Mouse (Mus musculus): ENCODE data around the gene Dnttip1. TPM values are rescaled to one million over a fixed set of nuclear protein-coding genes. Genes with fewer than 3 reads are reported as not detected.
"Not testable (repeated sequence)": the region's sequence is repeated elsewhere in the genome, so short reads cannot be mapped to it uniquely, and the experiment has no call there.

Gene Dnttip1
- polyA plus RNA-seq, 1 experiment, result 33.4 TPM

DNA sequence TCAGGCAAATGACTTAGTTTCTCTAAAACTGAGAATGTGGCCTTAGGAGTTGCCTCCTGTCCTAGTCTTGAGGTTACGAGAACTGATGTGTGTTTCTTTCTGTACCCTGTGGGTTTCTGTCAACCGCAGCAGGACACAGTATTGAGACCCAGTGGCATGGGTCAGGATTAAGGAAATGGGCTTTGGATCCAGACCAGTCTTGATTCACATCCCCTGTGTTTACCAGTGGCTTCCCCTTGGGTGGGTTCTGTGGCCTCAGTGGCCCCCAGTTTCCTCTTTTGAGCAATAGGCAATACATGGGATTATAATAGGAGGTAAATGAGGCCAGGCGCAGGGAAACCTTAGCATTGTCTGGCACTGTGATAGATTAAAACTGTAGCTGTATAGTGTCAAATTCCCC, 41.2 kb downstream of the Dnttip1 start:
- Histone ChIP-seq H3K4me3 (ENCODE audit: insufficient read depth, low read length) (no peak overlapping the region; the same call in 1 of the 2 replicates), H3K27ac (ENCODE audit: insufficient read depth, low read depth, low read length) (no peak overlapping the region), H3K4me1 (ENCODE audit: control insufficient read depth, insufficient read depth, low read length) (peaks cover 17% of the 10 kb centered on the region)
- TF ChIP-seq CTCF (IDR thresholded peaks at IDR 0.05; ENCODE audit: low read depth, low read length) (no peak), POLR2A (IDR thresholded peaks at IDR 0.05; ENCODE audit: borderline replicate concordance, low read depth, low read length) (no peak)

- Histone ChIP-seq H3K4me1 (ENCODE audit: control insufficient read depth, insufficient read depth, low read length) (peaks cover 17% of the 10 kb centered on the region), H3K27ac (ENCODE audit: insufficient read depth, low read depth, low read length) (no peak overlapping the region), H3K4me3 (ENCODE audit: insufficient read depth, low read length) (no peak overlapping the region)
- TF ChIP-seq CTCF (IDR thresholded peaks at IDR 0.05; ENCODE audit: low read depth, low read length), result no peak
- no peak for TF ChIP-seq POLR2A (IDR thresholded peaks at IDR 0.05; ENCODE audit: borderline replicate concordance, low read depth, low read length)
Observed at GRCm38 (mm10) chr2:164787779-164788178, 42.0 kb downstream of the Dnttip1 start.

GRCm38 (mm10) chr2:164788411-164788810, 42.6 kb downstream of the Dnttip1 start:
- TF ChIP-seq CTCF (IDR thresholded peaks at IDR 0.05; ENCODE audit: low read depth, low read length) (no peak), POLR2A (IDR thresholded peaks at IDR 0.05; ENCODE audit: borderline replicate concordance, low read depth, low read length) (no peak)
- Histone ChIP-seq H3K27ac (ENCODE audit: insufficient read depth, low read depth, low read length) (no peak overlapping the region), H3K4me3 (ENCODE audit: insufficient read depth, low read length) (no peak overlapping the region), H3K4me1 (ENCODE audit: control insufficient read depth, insufficient read depth, low read length) (peaks cover 17% of the 10 kb centered on the region)

DNA sequence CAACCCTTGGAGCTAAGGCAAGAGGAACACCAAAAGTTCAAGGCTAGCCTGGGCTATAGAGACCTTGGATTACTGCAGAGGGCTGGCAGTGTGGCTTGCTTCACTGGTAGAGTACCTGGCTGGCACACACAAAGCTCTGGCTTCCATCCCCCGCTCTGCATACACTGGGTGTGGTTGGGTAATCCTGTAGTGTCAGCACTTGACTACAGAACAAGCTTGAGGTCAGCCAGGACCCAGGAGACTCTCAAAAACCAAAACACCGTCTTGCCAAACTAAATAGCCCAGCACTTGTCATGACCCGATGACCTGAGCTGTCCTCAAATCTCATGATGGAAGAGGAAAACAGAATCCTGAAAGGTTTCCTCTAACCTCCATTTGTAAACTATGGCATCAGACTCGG, 44.7 kb downstream of the Dnttip1 start:
- Histone ChIP-seq H3K4me3 (ENCODE audit: insufficient read depth, low read length) (no peak overlapping the region), H3K27ac (ENCODE audit: insufficient read depth, low read depth, low read length) (no peak overlapping the region), H3K4me1 (ENCODE audit: control insufficient read depth, insufficient read depth, low read length) (peaks cover 13% of the 10 kb centered on the region)
- no peak for TF ChIP-seq CTCF (IDR thresholded peaks at IDR 0.05; ENCODE audit: low read depth, low read length)
- TF ChIP-seq POLR2A (IDR thresholded peaks at IDR 0.05; ENCODE audit: borderline replicate concordance, low read depth, low read length), result no peak

- TF ChIP-seq CTCF (IDR thresholded peaks at IDR 0.05; ENCODE audit: low read depth, low read length), result no peak
- TF ChIP-seq POLR2A (IDR thresholded peaks at IDR 0.05; ENCODE audit: borderline replicate concordance, low read depth, low read length), result no peak
Observed at GRCm38 (mm10) chr2:164791841-164792261, 46.1 kb downstream of the Dnttip1 start.

GRCm38 (mm10) chr2:164792400-164793190, 46.8 kb downstream of the Dnttip1 start:
- H3K27ac ChIP-seq (ENCODE audit: insufficient read depth, low read depth, low read length), result no peak overlapping the region
- TF ChIP-seq POLR2A (IDR thresholded peaks at IDR 0.05; ENCODE audit: borderline replicate concordance, low read depth, low read length) (no peak), CTCF (IDR thresholded peaks at IDR 0.05; ENCODE audit: low read depth, low read length) (no peak)
- H3K4me3 ChIP-seq (ENCODE audit: insufficient read depth, low read length), result no peak overlapping the region
- peaks cover 6% of the 10 kb centered on the region for H3K4me1 ChIP-seq (ENCODE audit: control insufficient read depth, insufficient read depth, low read length)

More at GRCm38 (mm10) chr2:164791841-164792261, 46.1 kb downstream of the Dnttip1 start:
- Histone ChIP-seq H3K4me3 (ENCODE audit: insufficient read depth, low read length) (no peak overlapping the region), H3K27ac (ENCODE audit: insufficient read depth, low read depth, low read length) (no peak overlapping the region), H3K4me1 (ENCODE audit: control insufficient read depth, insufficient read depth, low read length) (peaks cover 9% of the 10 kb centered on the region)

GRCm38 (mm10) chr2:164793236-164793635, 47.5 kb downstream of the Dnttip1 start:
- peaks cover 6% of the 10 kb centered on the region for H3K4me1 ChIP-seq (ENCODE audit: control insufficient read depth, insufficient read depth, low read length)
- no peak for TF ChIP-seq POLR2A (IDR thresholded peaks at IDR 0.05; ENCODE audit: borderline replicate concordance, low read depth, low read length)
- TF ChIP-seq CTCF (IDR thresholded peaks at IDR 0.05; ENCODE audit: low read depth, low read length), result peak; percentile 28; the same call in 1 of the 2 replicates
- no peak overlapping the region for H3K27ac ChIP-seq (ENCODE audit: insufficient read depth, low read depth, low read length)
- H3K4me3 ChIP-seq (ENCODE audit: insufficient read depth, low read length), result no peak overlapping the region

- Histone ChIP-seq H3K27ac (ENCODE audit: insufficient read depth, low read depth, low read length) (no peak overlapping the region), H3K4me3 (ENCODE audit: insufficient read depth, low read length) (no peak overlapping the region), H3K4me1 (ENCODE audit: control insufficient read depth, insufficient read depth, low read length) (peaks cover 6% of the 10 kb centered on the region)
- TF ChIP-seq POLR2A (IDR thresholded peaks at IDR 0.05; ENCODE audit: borderline replicate concordance, low read depth, low read length) (no peak), CTCF (IDR thresholded peaks at IDR 0.05; ENCODE audit: low read depth, low read length) (no peak)
Observed at GRCm38 (mm10) chr2:164793772-164794171, 48.0 kb downstream of the Dnttip1 start.

DNA sequence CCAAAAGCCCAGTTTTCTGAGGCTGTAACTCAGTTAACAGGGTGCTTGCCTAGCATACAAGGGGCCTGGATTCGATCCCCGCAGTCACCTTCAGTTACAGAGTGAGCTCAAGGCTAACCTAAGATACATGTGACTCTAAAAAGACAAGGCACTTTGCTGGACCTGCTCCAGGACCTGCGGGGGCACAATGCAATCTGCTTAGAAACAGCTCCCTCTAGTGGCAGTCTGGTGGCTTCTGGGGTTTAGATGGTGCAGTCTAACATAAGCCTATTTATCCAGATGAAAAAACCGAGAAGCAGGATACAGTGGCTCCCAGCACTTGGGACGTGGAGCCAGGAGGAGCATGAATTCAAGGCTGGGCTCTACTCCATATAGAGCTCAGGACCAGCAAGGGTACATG, 48.5 kb downstream of the Dnttip1 start:
- no peak overlapping the region for H3K4me3 ChIP-seq (ENCODE audit: insufficient read depth, low read length)
- peaks cover 6% of the 10 kb centered on the region for H3K4me1 ChIP-seq (ENCODE audit: control insufficient read depth, insufficient read depth, low read length)
- no peak overlapping the region for H3K27ac ChIP-seq (ENCODE audit: insufficient read depth, low read depth, low read length)
- no peak for TF ChIP-seq POLR2A (IDR thresholded peaks at IDR 0.05; ENCODE audit: borderline replicate concordance, low read depth, low read length)
- TF ChIP-seq CTCF (IDR thresholded peaks at IDR 0.05; ENCODE audit: low read depth, low read length), result peak; percentile 82

DNA sequence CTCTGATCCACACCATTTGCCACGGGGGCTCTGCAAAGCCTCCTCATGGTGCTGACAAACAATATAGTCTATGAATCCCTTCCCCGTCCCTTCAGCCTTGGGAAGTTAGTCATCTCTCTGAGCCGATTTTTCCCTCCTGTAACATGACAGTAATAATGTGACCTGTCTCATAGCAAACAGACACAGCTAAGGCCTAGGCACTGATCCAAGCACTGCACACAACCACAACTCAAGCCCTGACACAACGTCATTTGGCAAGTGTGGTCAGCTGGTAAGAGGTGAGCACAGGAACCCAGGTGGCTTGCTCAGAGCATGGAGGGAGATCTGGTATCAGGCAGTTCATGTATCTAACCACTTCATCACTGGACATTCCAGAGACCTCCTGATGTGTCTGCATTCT, 50.1 kb downstream of the Dnttip1 start:
- Histone ChIP-seq H3K4me1 (ENCODE audit: control insufficient read depth, insufficient read depth, low read length) (0 out of 2 replicates have a peak, but pooled peaks cover under 1% of the 10 kb centered on the region), H3K4me3 (ENCODE audit: insufficient read depth, low read length) (no peak overlapping the region), H3K27ac (ENCODE audit: insufficient read depth, low read depth, low read length) (no peak overlapping the region)
- no peak for TF ChIP-seq POLR2A (IDR thresholded peaks at IDR 0.05; ENCODE audit: borderline replicate concordance, low read depth, low read length)
- TF ChIP-seq CTCF (IDR thresholded peaks at IDR 0.05; ENCODE audit: low read depth, low read length), result no peak

GRCm38 (mm10) chr2:164798554-164798953, 52.8 kb downstream of the Dnttip1 start:
- not testable (repeated sequence) for H3K27ac ChIP-seq (ENCODE audit: insufficient read depth, low read depth, low read length); H3K4me1 ChIP-seq (ENCODE audit: control insufficient read depth, insufficient read depth, low read length); H3K4me3 ChIP-seq (ENCODE audit: insufficient read depth, low read length)
